Mouse (Mus musculus) T-helper 2 cell (primary cell): ENCODE results near the gene Sephs2.

ENCODE experiments used
- in situ Hi-C: fragments of 300-600 bp; cut with MboI, MseI; formaldehyde crosslinking; loops from one replicate; pipeline ENCODE4 v1.15.1; 2025; ENCODE audit warnings: high pct_unique_total_duplicates

The Sephs2 gene

DNA sequence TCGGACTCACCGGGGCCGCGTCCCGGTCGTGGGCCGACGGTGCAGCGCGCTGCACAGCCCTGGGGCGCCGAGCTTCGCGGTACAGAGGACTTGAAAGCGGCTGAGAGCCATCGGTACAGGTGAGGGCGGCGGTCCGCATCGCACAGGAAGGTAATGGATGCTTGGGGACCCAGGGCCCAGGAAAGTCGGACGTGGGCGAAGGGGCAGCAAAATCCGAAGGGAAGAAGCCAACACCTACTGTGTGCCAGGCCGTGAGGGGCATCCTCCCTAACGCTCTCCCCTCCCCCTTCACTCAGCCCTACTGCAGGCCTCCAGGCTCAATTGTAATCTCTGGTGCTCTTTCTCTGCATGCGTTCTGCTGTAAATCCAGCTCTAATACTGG, 40.5 kb downstream of the Sephs2 start:
- in situ Hi-C loops: no loop called here

DNA sequence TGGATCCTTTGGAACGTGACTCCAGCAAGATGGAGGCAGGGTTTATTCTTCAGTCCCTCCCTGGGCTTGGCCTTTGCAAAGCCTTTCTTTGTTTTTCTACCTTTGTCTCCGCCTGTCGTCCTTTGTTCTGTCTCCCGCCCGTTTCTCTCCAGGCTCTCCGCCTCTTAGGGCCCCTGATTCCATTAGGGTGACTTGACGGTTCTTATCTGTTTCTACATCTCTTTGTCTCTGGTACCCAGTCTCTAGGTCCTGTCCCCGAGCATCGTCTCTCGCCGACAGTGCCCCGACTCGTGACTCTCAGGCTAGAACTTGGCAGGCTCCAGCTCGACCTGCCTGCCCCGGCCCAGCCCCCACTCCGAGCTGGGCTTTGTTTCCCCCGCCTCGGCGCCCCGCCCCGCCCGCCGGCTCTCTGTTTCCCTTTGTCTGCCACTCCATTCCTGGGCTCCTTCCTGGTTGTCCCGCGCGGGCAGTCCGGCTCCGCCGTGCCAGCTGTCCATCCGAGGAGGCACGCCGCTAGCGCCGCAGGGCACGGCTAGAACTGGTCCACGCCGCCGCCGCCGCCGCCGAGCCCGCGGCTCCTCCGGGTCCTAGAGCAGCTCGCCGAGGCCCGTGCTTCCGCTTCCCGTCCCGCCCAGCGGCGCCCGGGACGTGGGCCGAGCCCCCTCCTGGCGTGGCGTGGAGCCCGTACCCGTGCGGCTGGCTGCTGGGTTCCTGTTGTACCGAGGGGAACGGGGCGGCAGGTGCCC, 41.1 kb downstream of the Sephs2 start, which contains the start of the genes Zfp553 and Sept1:
TSS of gene Zfp553 (plus strand) at position 440 of the 746 bp plus-strand sequence.
TSS of gene Sept1 (minus strand) at position 509 of the 746 bp plus-strand sequence.
- in situ Hi-C loops: no loop called here

DNA sequence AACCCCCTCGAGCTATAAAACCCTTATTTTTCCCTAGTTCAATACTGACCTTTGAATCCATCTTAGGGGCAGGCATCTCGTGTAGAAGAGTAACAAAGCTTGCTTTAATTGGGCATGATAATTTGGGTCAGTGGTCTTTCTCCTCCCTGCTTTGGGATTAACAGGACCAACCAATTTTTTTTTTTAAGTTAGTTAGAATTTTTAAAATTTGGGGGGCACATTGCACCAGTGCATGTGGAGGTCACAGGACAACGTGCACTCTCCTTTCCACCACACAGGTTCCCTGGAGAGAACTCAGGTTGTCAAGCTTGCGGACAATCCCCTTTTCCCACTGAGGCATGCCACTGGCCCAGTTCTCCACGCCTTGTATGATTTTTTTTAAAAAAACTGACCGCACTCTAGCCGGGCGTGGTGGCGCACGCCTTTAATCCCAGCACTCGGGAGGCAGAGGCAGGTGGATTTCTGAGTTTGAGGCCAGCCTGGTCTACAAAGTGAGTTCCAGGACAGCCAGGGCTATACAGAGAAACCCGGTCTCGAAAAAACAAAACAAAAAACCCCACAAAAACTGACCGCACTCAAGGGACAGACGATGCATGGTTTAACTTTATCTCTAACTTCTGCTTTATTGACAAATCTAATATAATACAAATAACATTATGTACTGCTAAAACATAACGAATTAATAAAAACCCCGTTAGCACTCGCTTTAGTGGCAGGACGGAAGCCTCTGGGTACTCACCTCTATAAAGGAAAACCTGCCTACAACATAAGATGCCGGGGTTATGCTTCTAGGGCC, 41.8 kb downstream of the Sephs2 start:
- in situ Hi-C loops: no loop called here

DNA sequence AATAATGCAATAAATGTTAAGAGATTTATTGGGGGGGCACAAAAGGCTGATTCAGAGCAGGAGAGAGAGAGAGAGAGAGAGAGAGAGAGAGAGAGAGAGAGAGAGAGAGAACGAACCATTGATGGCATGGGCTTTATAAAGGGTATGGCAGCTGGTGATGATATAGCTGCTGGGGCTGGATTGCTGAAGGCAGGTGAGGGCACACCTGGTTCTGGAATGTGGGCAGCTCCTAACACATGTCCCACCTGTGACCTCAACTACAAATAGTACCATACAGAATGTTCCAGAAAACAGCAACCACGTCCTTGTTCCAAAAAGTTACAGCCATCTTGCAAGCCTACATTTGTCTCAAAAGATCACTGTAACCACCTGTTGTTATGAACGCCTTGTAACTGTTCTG, 42.5 kb downstream of the Sephs2 start:
- in situ Hi-C loops: no loop called here

- in situ Hi-C loops: no loop called here
These were observed 45.1 kb downstream of the Sephs2 start for GRCm38 (mm10) chr7:127228615-127229303.

- in situ Hi-C loops: no loop called here
These were observed 48.5 kb downstream of the Sephs2 start for GRCm38 (mm10) chr7:127225147-127225995.

DNA sequence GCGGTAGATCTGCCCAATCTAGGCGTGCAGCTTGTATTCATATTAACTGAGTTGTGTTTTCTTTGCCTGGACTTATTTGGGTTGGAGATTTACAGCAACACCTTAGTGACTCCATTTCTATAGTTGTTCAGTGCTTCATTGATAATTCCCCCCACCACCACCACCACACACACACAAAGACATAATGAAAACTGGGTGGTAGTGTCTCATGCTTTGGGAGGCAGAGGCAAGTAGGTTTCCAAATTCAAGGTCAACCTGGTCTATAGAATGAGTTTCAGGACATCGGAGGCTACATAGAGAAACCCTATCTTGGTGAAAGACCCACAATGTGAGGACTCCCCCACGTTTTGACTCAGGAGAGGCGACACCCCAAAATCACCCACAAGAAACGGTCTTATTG, 49.2 kb downstream of the Sephs2 start:
- in situ Hi-C loops: no loop called here

GRCm38 (mm10) chr7:127223515-127224478, 50.1 kb downstream of the Sephs2 start:
- in situ Hi-C loops: no loop called here

DNA sequence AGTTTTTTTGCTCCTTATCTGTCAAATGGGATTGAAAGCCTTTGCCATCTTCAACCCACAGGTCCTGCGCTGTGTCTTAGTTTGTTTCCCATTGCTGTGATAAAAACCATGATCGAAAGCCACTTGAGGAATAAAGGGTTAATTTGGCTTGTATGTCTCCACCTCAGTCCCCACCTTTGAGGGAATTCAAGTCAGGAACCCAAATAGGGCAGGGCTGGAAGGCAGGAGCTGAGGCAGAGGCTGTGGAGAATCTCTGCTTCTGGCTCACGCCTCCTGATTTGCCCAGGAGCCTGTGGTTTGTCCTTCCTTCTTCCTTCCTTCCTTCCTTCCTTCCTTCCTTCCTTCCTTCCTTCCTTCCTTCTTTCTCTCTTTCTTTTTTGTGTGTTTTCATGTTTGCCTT, 50.7 kb downstream of the Sephs2 start:
- in situ Hi-C loops: no loop called here
